Mouse (Mus musculus) activated CD4-positive, CD25-positive, alpha-beta regulatory T cell, adult 9 weeks (primary cell): ENCODE data around the gene Plod1. TPM values are rescaled to one million over a fixed set of nuclear protein-coding genes. Genes with fewer than 3 reads are reported as not detected.

Source experiments
- polyA plus RNA-seq: library from polyadenylated mRNA; unstranded; fragments of 100-300 nt; shearing (Covaris generic); gene quantifications from one replicate; pipeline ENCODE4 v1.2.1, GENCODE M21; 2017

The Plod1 gene
- 10.1 TPM for polyA plus RNA-seq

GRCm38 (mm10) chr4:147936331-147936954 is at the start of gene Plod1:
Plod1 (minus strand) TSS chr4:147936767.

DNA sequence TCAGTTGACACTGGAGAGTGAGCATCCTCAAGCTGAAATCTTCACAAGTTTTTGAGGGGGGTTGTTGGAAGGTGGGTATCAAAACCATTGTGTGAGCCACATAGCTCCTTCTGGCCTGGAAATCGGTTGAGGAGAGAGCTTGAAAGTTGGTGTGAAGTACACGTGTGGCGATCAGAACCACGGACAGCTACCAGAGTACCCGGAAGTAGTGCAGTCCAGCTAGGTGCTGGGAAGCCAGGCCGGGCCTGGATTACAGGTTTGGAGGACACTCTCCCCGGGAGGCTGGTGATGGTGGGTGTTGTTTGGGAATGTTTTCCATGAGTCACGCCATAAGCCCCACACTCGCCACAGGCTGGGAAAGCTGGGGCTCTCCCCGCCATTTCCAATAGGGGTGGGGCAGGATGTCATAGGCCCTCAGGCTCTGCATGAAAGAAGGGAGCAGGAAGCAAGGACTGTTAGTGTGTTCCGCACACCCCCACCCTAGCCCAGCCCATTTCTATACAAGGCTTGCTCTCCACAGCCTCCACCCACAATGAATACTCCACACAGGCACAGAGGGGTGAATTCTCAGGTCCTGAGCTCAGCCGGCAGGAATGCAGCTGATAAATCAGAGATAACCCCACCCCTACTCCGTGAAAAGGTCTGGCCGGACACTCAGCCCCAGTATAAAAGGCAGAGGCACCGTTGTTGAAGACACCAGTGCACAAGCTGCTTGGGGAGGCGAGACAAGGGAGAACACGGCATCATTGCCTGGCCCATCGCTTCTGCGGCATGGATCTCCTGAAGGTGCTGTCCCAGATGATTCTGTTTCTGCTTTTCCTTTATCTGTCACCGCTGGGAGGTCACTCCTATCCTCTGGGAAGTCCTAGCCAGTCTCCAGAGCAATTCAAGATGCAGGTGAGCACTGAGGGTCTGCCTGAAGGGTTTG is 48.9 kb upstream of the Plod1 start, which contains the start of gene Nppb:
Gene Nppb, plus strand, starts transcription at position 584 of the 928 bp plus-strand sequence.

GRCm38 (mm10) chr4:147940576-147941044 is 4.0 kb upstream of the Plod1 start, which contains the start of gene 2510039O18Rik:
2510039O18Rik (plus strand) TSS chr4:147940895.

GRCm38 (mm10) chr4:147904313-147905089 is 32.1 kb downstream of the Plod1 start, which contains the start of gene Mfn2:
Mfn2 (minus strand) TSS chr4:147904704.

GRCm38 (mm10) chr4:147868450-147869031 is 68.0 kb downstream of the Plod1 start, which contains the start of the genes Miip and Fv1:
Miip (minus strand) TSS chr4:147868816.
Fv1 (plus strand) TSS chr4:147868979.

Other genes starting within 250 kb of the Plod1 start
- gene Zfp534, start 234.2 kb downstream of the Plod1 start, polyA plus RNA-seq: not detected
- gene Zfp984, start 127.0 kb downstream of the Plod1 start, polyA plus RNA-seq: 32.1 TPM
- 6.2 TPM for gene Zfp933, start 88.4 kb downstream of the Plod1 start, polyA plus RNA-seq
- gene Miip, start 68.0 kb downstream of the Plod1 start, polyA plus RNA-seq: 115 TPM
- 4.8 TPM for gene Fv1, start 67.8 kb downstream of the Plod1 start, polyA plus RNA-seq
- gene Mfn2, start 32.1 kb downstream of the Plod1 start, polyA plus RNA-seq: 51.4 TPM
- 2.8 TPM for gene 2510039O18Rik, start 4.1 kb upstream of the Plod1 start, polyA plus RNA-seq
- not detected for gene Nppb, start 49.0 kb upstream of the Plod1 start, polyA plus RNA-seq
- not detected for gene Nppa, start 64.0 kb upstream of the Plod1 start, polyA plus RNA-seq
- gene Clcn6, start 102.1 kb upstream of the Plod1 start, polyA plus RNA-seq: 7.8 TPM
- 23.0 TPM for gene Mthfr, start 102.3 kb upstream of the Plod1 start, polyA plus RNA-seq
- 26.2 TPM for gene Agtrap, start 151.3 kb upstream of the Plod1 start, polyA plus RNA-seq
- gene Mad2l2, start 193.6 kb upstream of the Plod1 start, polyA plus RNA-seq: 44.0 TPM
- gene Draxin, start 193.9 kb upstream of the Plod1 start, polyA plus RNA-seq: not detected
- gene Fbxo6, start 215.4 kb upstream of the Plod1 start, polyA plus RNA-seq: 45.7 TPM
- gene Fbxo44, start 223.7 kb upstream of the Plod1 start, polyA plus RNA-seq: 3.1 TPM
- gene Fbxo2, start 223.9 kb upstream of the Plod1 start, polyA plus RNA-seq: not detected